Comparison of ENCODE assay signal across 25 mouse cellular contexts in the genomic region with DNA sequence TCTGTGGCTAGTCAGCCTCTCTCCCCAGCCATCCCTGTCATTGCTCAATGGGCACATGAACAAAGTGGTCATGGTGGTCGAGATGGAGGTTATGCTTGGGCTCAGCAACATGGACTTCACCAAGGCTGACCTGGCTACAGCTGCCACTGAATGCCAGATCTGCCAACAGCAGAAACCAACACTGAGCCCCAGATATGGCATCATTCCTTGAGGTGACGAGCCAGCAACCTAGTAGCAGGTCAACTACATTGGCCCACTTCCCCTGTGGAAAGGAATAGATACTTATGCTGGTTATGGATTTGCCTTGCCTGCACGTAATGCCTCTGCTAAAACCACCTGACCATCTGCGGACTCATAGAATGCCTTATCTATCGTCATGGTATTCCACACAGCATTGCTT. TPM values are rescaled to one million over a fixed set of nuclear protein-coding genes. Genes with fewer than 3 reads are reported as not detected.
"Had no signal": no experiment of that assay in that cellular context is flagged by ENCODE, and none has a peak within 500 bp of the region (broad histone marks: within the 10 kb centered on the region; RNA-seq: fewer than 3 reads in every experiment).

No protein-coding gene starts in this region.

RNA-seq across cellular contexts. Expression of a gene that starts 58.5 kb away (rescaled TPM):
- total RNA-seq: common myeloid progenitor, adult 5-6 weeks; forebrain, postnatal 0 days; gastrocnemius, adult 8-10 months; gastrocnemius, postnatal 10 days; gastrocnemius, postnatal 36 days; gastrocnemius, postnatal 4 days; granulocyte monocyte progenitor cell, adult 5-6 weeks; heart, adult 18-20 months; heart, adult 2 months; heart, adult 8-10 months had no signal
- polyA plus RNA-seq: cerebellum, adult 2 months; cortical plate, adult 2 months; embryonic facial prominence, embryonic 12.5 days; embryonic facial prominence, embryonic 13.5 days; erythroblast, embryonic 14.5 days; forebrain, embryonic 10.5 days; forebrain, embryonic 11.5 days; forebrain, embryonic 12.5 days; forebrain, embryonic 13.5 days; forebrain, embryonic 14.5 days; forebrain, embryonic 15.5 days; forebrain, embryonic 16.5 days; forebrain, postnatal 0 days; frontal cortex, adult 2 months; gonadal fat pad, adult 2 months; heart, adult 2 months; heart, embryonic 10.5 days had no signal
